Mouse (Mus musculus) liver (tissue): ENCODE measurements at regions not wholly inside any gene's neighbourhood (a gene's known extent, or its start where the extent isn't known, plus 50 kb on each side); places are given as distances from the start of the nearest gene placed in this dataset.
"Not testable (repeated sequence)": the region's sequence is repeated elsewhere in the genome, so short reads cannot be mapped to it uniquely, and the experiment has no call there.

Experiments
- DNase-seq: peaks from one replicate; pipeline ENCODE4 v3.0.0-alpha.2; 2020; ENCODE audit warnings: mixed read lengths

- no peak for DNase-seq
These were observed 119.9 kb downstream of the Plod2 start for GRCm38 (mm10) chr9:92661938-92662337.

- DNase-seq: no peak
These were observed 125.4 kb downstream of the Plod2 start for GRCm38 (mm10) chr9:92667361-92667881.

GRCm38 (mm10) chr9:92671966-92672365 lies 129.9 kb downstream of the Plod2 start:
- no peak for DNase-seq

GRCm38 (mm10) chr9:92694361-92695016 lies 152.5 kb downstream of the Plod2 start:
- no peak for DNase-seq

GRCm38 (mm10) chr9:92697971-92698370 lies 155.9 kb downstream of the Plod2 start:
- no peak for DNase-seq

- DNase-seq: no peak
These were observed 162.7 kb downstream of the Plod2 start for GRCm38 (mm10) chr9:92704752-92705151.

- no peak for DNase-seq
These were observed 165.0 kb downstream of the Plod2 start for GRCm38 (mm10) chr9:92707011-92707410.

GRCm38 (mm10) chr9:92717176-92717575 lies 175.2 kb downstream of the Plod2 start:
- no peak for DNase-seq

- no peak for DNase-seq
These were observed 176.3 kb downstream of the Plod2 start for GRCm38 (mm10) chr9:92718337-92718736.

GRCm38 (mm10) chr9:92719251-92719650 lies 177.2 kb downstream of the Plod2 start:
- no peak for DNase-seq

- no peak for DNase-seq
These were observed 186.8 kb downstream of the Plod2 start for GRCm38 (mm10) chr9:92728864-92729263.

- DNase-seq: no peak
These were observed 189.4 kb downstream of the Plod2 start for GRCm38 (mm10) chr9:92731396-92731795.

GRCm38 (mm10) chr9:92767532-92767931 lies 225.5 kb downstream of the Plod2 start:
- no peak for DNase-seq

- no peak for DNase-seq
These were observed 226.4 kb downstream of the Plod2 start for GRCm38 (mm10) chr9:92768432-92768831.

- DNase-seq: no peak
These were observed 227.5 kb downstream of the Plod2 start for GRCm38 (mm10) chr9:92769528-92769927.

GRCm38 (mm10) chr9:92771002-92771401 lies 229.0 kb downstream of the Plod2 start:
- no peak for DNase-seq

GRCm38 (mm10) chr9:92771716-92772115 lies 229.7 kb downstream of the Plod2 start:
- no peak for DNase-seq

GRCm38 (mm10) chr9:92782922-92783454 lies 241.0 kb downstream of the Plod2 start:
- no peak for DNase-seq

- DNase-seq: no peak
These were observed 257.7 kb downstream of the Plod2 start for GRCm38 (mm10) chr9:92799695-92800094.

- no peak for DNase-seq
These were observed 267.4 kb downstream of the Plod2 start for GRCm38 (mm10) chr9:92809469-92809868.

- DNase-seq: no peak
These were observed 278.7 kb downstream of the Plod2 start for GRCm38 (mm10) chr9:92820721-92821120.

GRCm38 (mm10) chr9:92826708-92827353 lies 284.8 kb downstream of the Plod2 start:
- no peak for DNase-seq

GRCm38 (mm10) chr9:92836156-92836555 lies 294.1 kb downstream of the Plod2 start:
- DNase-seq: not testable (repeated sequence)

- DNase-seq: no peak
These were observed 314.5 kb downstream of the Plod2 start for GRCm38 (mm10) chr9:92856410-92857083.
